8 mouse cellular contexts compared by ENCODE assay signal in genomic region chr9:110729841-110730240, GRCm38 (mm10). TPM values are rescaled to one million over a fixed set of nuclear protein-coding genes. Genes with fewer than 3 reads are reported as not detected.
DNase-seq lines count a peak whose midpoint lies in the region; ATAC-seq and TF ChIP-seq lines count a peak whose summit lies in the region.

No protein-coding gene starts in this region.

- peak; percentile 51 for DNase-seq in adrenal gland, adult 2 months
- no peak for DNase-seq in adrenal gland, adult 8-10 months
- DNase-seq in kidney, adult 18-20 months, result peak; percentile 55
- DNase-seq in CD8-positive naive resting alpha-beta T cell, adult 2 months (ENCODE audit: low read depth in 2 of 2, low spot score in 2 of 2), result peak; percentile 41 to 58
- DNase-seq in spleen, postnatal 14 days (ENCODE audit: low spot score in 2 of 2), result peak; percentile 22 to 48
- no peak for DNase-seq in layer of hippocampus, adult 18-20 months (ENCODE audit: low spot score in 2 of 2)

- no peak overlapping the region for H3K4me2 ChIP-seq in kidney, embryonic 14.5 days (replicated peaks; ENCODE audit: low read depth, low read length)

- no peak for TF ChIP-seq POLR2A in embryonic fibroblast, embryonic 13.5 days (IDR thresholded peaks at IDR 0.05; ENCODE audit: low read depth, low read length)

- H3K4me3 ChIP-seq in kidney, embryonic 14.5 days (ENCODE audit: low read length), result no peak overlapping the region
- no peak overlapping the region for H3K4me3 ChIP-seq in embryonic fibroblast, embryonic 13.5 days (ENCODE audit: insufficient read depth, low read length)

- H3K27ac ChIP-seq in kidney, embryonic 14.5 days (ENCODE audit: low read depth, low read length), result no peak overlapping the region
- H3K27ac ChIP-seq in embryonic fibroblast, embryonic 13.5 days (ENCODE audit: insufficient read depth, low read length), result no peak overlapping the region

- H3K27me3 ChIP-seq in kidney, embryonic 14.5 days (ENCODE audit: control insufficient read depth, insufficient read depth, low read length), result 0 out of 2 replicates have a peak, but pooled peaks cover 3% of the 10 kb centered on the region

- TF ChIP-seq CTCF in embryonic fibroblast, embryonic 13.5 days (IDR thresholded peaks at IDR 0.05; ENCODE audit: borderline replicate concordance, insufficient read depth, low read length), result peak; percentile 48; the same call in 1 of the 2 replicates

- H3K36me3 ChIP-seq in kidney, embryonic 14.5 days (ENCODE audit: control insufficient read depth, insufficient read depth, low read length), result peaks cover 6% of the 10 kb centered on the region

- no peaks in the 10 kb centered on the region for H3K9me3 ChIP-seq in kidney, embryonic 14.5 days (ENCODE audit: control insufficient read depth, low read length)

- ATAC-seq in kidney, embryonic 14.5 days (ENCODE audit: low FRiP score, low TSS enrichment), result no peak

- H3K9ac ChIP-seq in kidney, embryonic 14.5 days (ENCODE audit: low read depth, low read length), result no peak overlapping the region

- H3K4me1 ChIP-seq in kidney, embryonic 14.5 days (ENCODE audit: control insufficient read depth, insufficient read depth, low read length), result peaks cover 32% of the 10 kb centered on the region; the same call in 1 of the 2 replicates
- peaks cover 13% of the 10 kb centered on the region for H3K4me1 ChIP-seq in embryonic fibroblast, embryonic 13.5 days (ENCODE audit: control insufficient read depth, insufficient read depth, low read length)

- 17% methylated on average over 8 of the region's 8 CpGs for WGBS in kidney, embryonic 14.5 days

RNA-seq across cellular contexts. Expression of gene Myl3, which starts 11.8 kb away (rescaled TPM):
- under 1 TPM in 1 of 2 experiments, not detected in 1; 0.66 TPM for total RNA-seq in adrenal gland, adult 2 months (2021)
- polyA plus RNA-seq in adrenal gland, adult 2 months (2012; rRNA removed), result 0.22 TPM in 1 of 2 replicates, not detected in the other
- total RNA-seq in adrenal gland, adult 8-10 months (2022), result under 1 TPM in 2 of 4 experiments, not detected in 2; 0.26 to 0.40 TPM
- polyA plus RNA-seq in kidney, embryonic 14.5 days (2014; fragmentation: Nextera tagmentation; extraction: Ambion mirVana), result 0.96 and 1.4 TPM in 2 replicates
- polyA plus RNA-seq in embryonic fibroblast, embryonic 13.5 days (2011; ENCODE audit: insufficient read length, low read depth, missing spikeins), result not detected in 2 replicates
- total RNA-seq in layer of hippocampus, adult 18-20 months (2021), result not detected

RNA-seq across cellular contexts. Expression of gene Pth1r, which starts 17.1 kb away (rescaled TPM):
- total RNA-seq in adrenal gland, adult 2 months (2021), result 10 to 100 TPM; 14.7 to 16.3 TPM
- 37.8 and 51.4 TPM in 2 replicates for polyA plus RNA-seq in adrenal gland, adult 2 months (2012; rRNA removed)
- 10 to 100 TPM in 1 of 4 experiments, 1 to 10 TPM in 3; 7.2 to 12.3 (median 9.3) TPM for total RNA-seq in adrenal gland, adult 8-10 months (2022)
- polyA plus RNA-seq in kidney, embryonic 14.5 days (2014; fragmentation: Nextera tagmentation; extraction: Ambion mirVana), result 27.3 and 40.9 TPM in 2 replicates
- 9.0 and 13.3 TPM in 2 replicates for polyA plus RNA-seq in embryonic fibroblast, embryonic 13.5 days (2011; ENCODE audit: insufficient read length, low read depth, missing spikeins)
- total RNA-seq in layer of hippocampus, adult 18-20 months (2021), result 1 to 10 TPM; 3.9 TPM

Comparison
In these comparisons a context has a peak if more than half of its experiments do, and no peak if none do; other contexts are left out.
1. DNase-seq: peak in adrenal gland, adult 2 months (single experiment), kidney, adult 18-20 months (single experiment), CD8-positive naive resting alpha-beta T cell, adult 2 months (2 of 2) and spleen, postnatal 14 days (2 of 2); none in adrenal gland, adult 8-10 months (single experiment) and layer of hippocampus, adult 18-20 months (0 of 2).